Mouse (Mus musculus): ENCODE data around the gene Robo2. TPM values are rescaled to one million over a fixed set of nuclear protein-coding genes. Genes with fewer than 3 reads are reported as not detected.

Gene Robo2
- polyA plus RNA-seq, 1 experiment = not detected

DNA sequence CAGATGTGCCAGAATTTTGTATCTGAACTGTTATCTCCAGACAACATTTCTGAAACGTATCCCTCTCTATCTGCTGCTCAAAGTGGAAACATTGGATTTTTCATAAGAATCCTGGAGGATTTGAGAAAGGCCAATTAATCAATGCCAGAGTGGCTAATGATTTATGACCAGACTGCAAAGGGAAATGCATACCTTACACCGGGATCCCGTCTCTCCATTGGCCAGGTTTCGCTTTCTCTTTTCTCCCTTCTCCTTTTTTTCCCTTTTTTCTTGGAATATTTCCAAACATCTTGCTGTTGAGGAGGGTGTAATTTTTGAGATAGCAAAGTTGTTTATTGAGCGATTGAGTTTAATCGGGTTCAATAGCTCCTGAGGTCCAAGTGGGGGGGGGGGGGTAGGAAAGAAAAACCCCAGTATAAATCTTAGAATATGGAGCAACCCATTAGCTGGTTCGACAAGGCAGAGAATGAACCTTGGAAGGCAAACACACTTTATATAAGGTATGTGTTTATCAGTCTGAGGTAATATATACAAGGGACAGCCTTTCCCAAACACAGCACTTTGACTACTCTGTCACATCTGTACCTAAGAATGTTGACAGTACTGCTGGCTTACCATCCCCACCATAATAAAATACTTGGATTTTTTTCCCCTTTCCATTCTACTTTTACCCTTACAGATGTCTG lies 542.0 kb downstream of the Robo2 start:
- Histone ChIP-seq H3K4me1 (ENCODE audit: control insufficient read depth, insufficient read depth, low read length) (no peaks in the 10 kb centered on the region), H3K27ac (ENCODE audit: insufficient read depth, low read depth, low read length) (no peak overlapping the region), H3K4me3 (ENCODE audit: insufficient read depth, low read length) (no peak overlapping the region)
- TF ChIP-seq POLR2A (IDR thresholded peaks at IDR 0.05; ENCODE audit: borderline replicate concordance, low read depth, low read length) (no peak), CTCF (IDR thresholded peaks at IDR 0.05; ENCODE audit: low read depth, low read length) (no peak)

DNA sequence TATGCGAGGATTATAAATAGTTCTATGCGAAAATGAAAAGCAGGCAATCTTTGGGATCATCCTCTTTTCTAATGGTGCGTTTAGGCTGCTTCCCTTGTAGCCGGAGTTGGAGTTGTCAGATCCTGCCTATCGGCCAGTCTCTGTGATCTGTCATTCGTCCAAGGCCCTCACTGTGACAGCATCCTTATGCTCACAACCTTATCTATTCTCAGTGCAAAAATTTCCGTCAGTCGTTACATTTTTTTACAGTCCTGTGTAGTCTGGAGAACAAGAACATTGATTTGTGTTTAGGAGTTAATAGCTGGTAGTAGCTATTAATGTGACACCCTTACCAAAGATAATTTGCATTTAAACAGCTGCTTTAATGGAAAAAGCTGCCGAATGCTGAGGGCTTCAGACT lies 547.0 kb downstream of the Robo2 start:
- TF ChIP-seq POLR2A (IDR thresholded peaks at IDR 0.05; ENCODE audit: borderline replicate concordance, low read depth, low read length) (no peak), CTCF (IDR thresholded peaks at IDR 0.05; ENCODE audit: low read depth, low read length) (no peak)

DNA sequence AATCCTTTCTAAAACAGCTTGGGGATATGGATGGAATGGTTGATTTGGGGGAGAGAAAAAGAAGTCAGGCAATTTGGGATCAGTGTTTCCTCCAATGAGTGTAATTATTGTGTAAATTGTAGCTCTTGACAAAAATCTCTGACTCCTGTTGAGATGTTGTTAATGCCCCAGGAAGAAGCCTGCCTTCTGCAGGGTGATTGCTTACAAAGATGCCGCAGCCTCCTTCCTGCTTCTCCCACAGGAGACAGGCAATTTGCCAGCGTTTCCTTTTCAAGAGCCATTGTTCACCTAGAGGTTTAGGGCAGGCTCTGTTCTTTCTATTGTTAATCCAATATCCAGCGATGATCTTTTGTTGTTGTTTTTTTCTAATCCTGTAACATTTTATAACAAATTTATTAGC lies 547.9 kb downstream of the Robo2 start:
- H3K4me3 ChIP-seq (ENCODE audit: insufficient read depth, low read length) = no peak overlapping the region
- H3K4me1 ChIP-seq (ENCODE audit: control insufficient read depth, insufficient read depth, low read length) = no peaks in the 10 kb centered on the region
- no peak for TF ChIP-seq CTCF (IDR thresholded peaks at IDR 0.05; ENCODE audit: low read depth, low read length)
- TF ChIP-seq POLR2A (IDR thresholded peaks at IDR 0.05; ENCODE audit: borderline replicate concordance, low read depth, low read length) = no peak
- H3K27ac ChIP-seq (ENCODE audit: insufficient read depth, low read depth, low read length) = no peak overlapping the region

More for the DNA sequence above, 547.0 kb downstream of the Robo2 start:
- Histone ChIP-seq H3K4me1 (ENCODE audit: control insufficient read depth, insufficient read depth, low read length) (no peaks in the 10 kb centered on the region), H3K4me3 (ENCODE audit: insufficient read depth, low read length) (no peak overlapping the region), H3K27ac (ENCODE audit: insufficient read depth, low read depth, low read length) (no peak overlapping the region)

DNA sequence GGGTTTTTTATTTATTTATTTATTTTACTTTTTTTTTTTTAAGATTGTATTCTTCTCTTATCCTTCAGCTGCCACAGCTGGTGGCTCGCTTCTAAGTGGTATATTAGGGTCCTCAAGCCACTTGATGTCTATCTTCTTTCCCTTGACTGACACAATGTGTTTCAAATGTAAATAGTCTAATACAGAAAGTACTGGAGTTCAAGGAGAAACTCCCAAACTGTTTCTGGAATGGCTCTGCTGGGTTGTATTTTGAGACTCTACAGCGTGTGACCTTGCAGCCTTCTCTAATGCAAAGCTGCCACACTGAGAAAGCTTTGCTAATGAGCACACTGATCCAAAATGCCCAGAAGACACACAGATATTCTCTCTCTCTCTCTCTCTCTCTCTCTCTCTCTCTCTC lies 552.9 kb downstream of the Robo2 start:
- H3K4me3 ChIP-seq (ENCODE audit: insufficient read depth, low read length) = no peak overlapping the region
- TF ChIP-seq CTCF (IDR thresholded peaks at IDR 0.05; ENCODE audit: low read depth, low read length) (no peak), POLR2A (IDR thresholded peaks at IDR 0.05; ENCODE audit: borderline replicate concordance, low read depth, low read length) (no peak)
- no peak overlapping the region for H3K27ac ChIP-seq (ENCODE audit: insufficient read depth, low read depth, low read length)
- H3K4me1 ChIP-seq (ENCODE audit: control insufficient read depth, insufficient read depth, low read length) = no peaks in the 10 kb centered on the region

DNA sequence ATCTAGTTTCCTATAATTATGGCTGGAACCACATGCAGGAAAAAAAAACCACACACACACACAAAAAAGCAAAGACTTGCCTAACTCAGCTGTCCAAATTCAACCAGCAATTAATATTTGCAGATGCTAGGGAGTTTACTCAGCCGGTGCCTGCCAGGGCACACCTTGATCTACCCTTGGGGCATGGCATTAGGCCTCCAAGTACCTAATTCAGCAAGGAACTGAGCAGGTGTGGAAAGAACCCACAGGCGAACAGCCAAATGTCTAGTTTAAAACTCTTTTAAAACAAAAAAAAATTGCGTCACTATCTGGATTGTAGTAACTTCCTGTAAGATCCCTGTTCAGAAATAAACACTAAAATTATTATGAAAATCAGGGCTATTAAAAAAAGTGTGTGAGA lies 555.8 kb downstream of the Robo2 start:
- Histone ChIP-seq H3K27ac (ENCODE audit: insufficient read depth, low read depth, low read length) (no peak overlapping the region), H3K4me3 (ENCODE audit: insufficient read depth, low read length) (no peak overlapping the region), H3K4me1 (ENCODE audit: control insufficient read depth, insufficient read depth, low read length) (no peaks in the 10 kb centered on the region)
- TF ChIP-seq POLR2A (IDR thresholded peaks at IDR 0.05; ENCODE audit: borderline replicate concordance, low read depth, low read length) (no peak), CTCF (IDR thresholded peaks at IDR 0.05; ENCODE audit: low read depth, low read length) (no peak)
